Mouse (Mus musculus) heart, embryonic 15.5 days (tissue): ENCODE results near the gene BC005537. TPM values are rescaled to one million over a fixed set of nuclear protein-coding genes. Genes with fewer than 3 reads are reported as not detected.
"Not testable (repeated sequence)": the region's sequence is repeated elsewhere in the genome, so short reads cannot be mapped to it uniquely, and the experiment has no call there.

ENCODE experiments used
- ATAC-seq: fragments of 200-750 bp; cut with Nextera tagmentation; replicated peaks from 2 replicates; pipeline ENCODE4 v1.8.0; 2017; ENCODE audit warnings: low read depth, moderate TSS enrichment; ENCODE audit not compliant: insufficient number of reproducible peaks, insufficient read depth, low FRiP score
- H3K27ac ChIP-seq: fragments of 300-500 bp; sonication (generic); 2 replicates; pipeline ENCODE4 v1.5.1; 2015; ENCODE audit warnings: mild to moderate bottlenecking, inconsistent platforms
- H3K27me3 ChIP-seq: fragments of 300-500 bp; sonication (generic); 2 replicates; pipeline ENCODE4 v1.6.1; 2015; ENCODE audit warnings: inconsistent platforms
- H3K36me3 ChIP-seq: fragments of 300-500 bp; sonication (generic); 2 replicates; pipeline ENCODE4 v1.6.1; 2015; ENCODE audit warnings: mild to moderate bottlenecking, inconsistent platforms
- H3K4me1 ChIP-seq: fragments of 300-500 bp; sonication (generic); replicated peaks from 2 replicates; pipeline ENCODE4 v1.6.1; 2015; ENCODE audit warnings: inconsistent platforms
- H3K4me2 ChIP-seq: fragments of 300-500 bp; sonication (generic); 2 replicates; pipeline ENCODE4 v1.6.1; 2015; ENCODE audit warnings: inconsistent platforms, mild to moderate bottlenecking, moderate library complexity
- H3K4me3 ChIP-seq: fragments of 300-500 bp; sonication (generic); 2 replicates; pipeline ENCODE4 v1.5.1; 2015; ENCODE audit warnings: mild to moderate bottlenecking, inconsistent platforms
- H3K9ac ChIP-seq: fragments of 300-500 bp; sonication (generic); 2 replicates; pipeline ENCODE4 v1.6.1; 2015; ENCODE audit warnings: mild to moderate bottlenecking, inconsistent platforms
- H3K9me3 ChIP-seq: fragments of 300-500 bp; sonication (generic); replicated peaks from 2 replicates; pipeline ENCODE4 v1.6.1; 2016; ENCODE audit warnings: inconsistent platforms
- WGBS: fragments of 180-500 bp; shearing (Covaris S2); methylation state at CpG from one replicate; pipeline ENCODE4 v1.1.7; 2015; ENCODE audit warnings: mixed read lengths; 5-methylcytosine and 5-hydroxymethylcytosine counted together
- polyA plus RNA-seq: library from polyadenylated mRNA; unstranded; fragments of >200 nt; fragmentation: Nextera tagmentation; extraction: Ambion mirVana; gene quantifications from 2 replicates; pipeline ENCODE4 v1.2.1, GENCODE M21; 2015

Gene BC005537
- 11.7 and 11.8 TPM in 2 replicates for polyA plus RNA-seq

DNA sequence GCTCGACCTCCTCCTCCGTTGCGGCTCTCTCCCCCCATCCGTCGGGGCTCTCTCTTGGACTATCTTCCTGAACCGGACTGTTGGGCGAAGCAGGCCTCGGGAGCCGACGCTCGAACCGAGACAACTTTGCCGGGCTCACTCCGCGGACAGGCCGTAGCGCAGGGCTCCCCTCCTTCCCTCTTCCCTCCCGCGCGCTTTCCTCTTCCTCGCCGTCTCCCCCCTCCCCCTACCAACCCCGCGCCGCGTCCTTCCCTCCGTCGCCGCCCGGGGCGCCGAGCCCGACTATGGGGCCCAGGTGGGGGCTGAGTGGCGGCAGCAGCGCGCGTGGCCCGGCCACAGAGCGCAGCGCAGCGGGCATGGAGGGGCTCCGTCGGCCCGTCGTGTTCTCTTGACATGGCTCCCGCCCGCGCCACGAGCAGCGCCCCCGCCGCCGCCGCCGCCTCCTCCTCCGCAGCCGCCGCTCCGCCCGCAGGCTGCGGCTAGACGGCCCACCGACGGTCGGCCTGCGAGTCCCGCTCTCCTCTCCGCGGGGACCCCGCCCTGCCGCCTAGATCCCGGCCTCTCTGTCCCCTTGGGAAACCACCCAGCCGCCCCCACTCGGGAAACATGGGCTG lies at the start of gene BC005537:
TSS of gene BC005537 (plus strand) at position 350 of the 614 bp plus-strand sequence.
- ATAC-seq, result peak; percentile 65
- no peaks in the 10 kb centered on the region for H3K9me3 ChIP-seq
- under 1% methylated on average over 70 of the region's 74 CpGs for WGBS
- H3K36me3 ChIP-seq, result peaks cover 10% of the 10 kb centered on the region; the same call in 1 of the 2 replicates
- peaks cover 22% of the 10 kb centered on the region for H3K4me1 ChIP-seq
- no peaks in the 10 kb centered on the region for H3K27me3 ChIP-seq
- H3K27ac ChIP-seq, result peak within 1 kb of the TSS; percentile 100
- H3K4me2 ChIP-seq, result peak within 1 kb of the TSS; percentile 82
- peak within 1 kb of the TSS; percentile 100 for H3K9ac ChIP-seq
- H3K4me3 ChIP-seq, result peak within 1 kb of the TSS; percentile 98

- Histone ChIP-seq H3K4me3 (no peak overlapping the region), H3K27me3 (no peaks in the 10 kb centered on the region), H3K4me2 (no peak overlapping the region), H3K9me3 (no peaks in the 10 kb centered on the region), H3K36me3 (peaks cover 57% of the 10 kb centered on the region), H3K27ac (no peak overlapping the region), H3K4me1 (peaks cover 12% of the 10 kb centered on the region), H3K9ac (no peak overlapping the region)
- 94% methylated on average over 3 of the region's 3 CpGs for WGBS
- ATAC-seq, result no peak
Measured at GRCm38 (mm10) chr13:24756756-24757155, 44.7 kb upstream of the BC005537 start.

- Histone ChIP-seq H3K27me3 (no peaks in the 10 kb centered on the region), H3K4me1 (peaks cover 19% of the 10 kb centered on the region), H3K36me3 (peaks cover 46% of the 10 kb centered on the region), H3K9me3 (no peaks in the 10 kb centered on the region), H3K27ac (no peak overlapping the region), H3K4me2 (no peak overlapping the region), H3K4me3 (no peak overlapping the region), H3K9ac (no peak overlapping the region)
- 79% methylated on average over 12 of the region's 12 CpGs for WGBS
- ATAC-seq, result no peak
Measured at GRCm38 (mm10) chr13:24757820-24758564, 43.5 kb upstream of the BC005537 start.

DNA sequence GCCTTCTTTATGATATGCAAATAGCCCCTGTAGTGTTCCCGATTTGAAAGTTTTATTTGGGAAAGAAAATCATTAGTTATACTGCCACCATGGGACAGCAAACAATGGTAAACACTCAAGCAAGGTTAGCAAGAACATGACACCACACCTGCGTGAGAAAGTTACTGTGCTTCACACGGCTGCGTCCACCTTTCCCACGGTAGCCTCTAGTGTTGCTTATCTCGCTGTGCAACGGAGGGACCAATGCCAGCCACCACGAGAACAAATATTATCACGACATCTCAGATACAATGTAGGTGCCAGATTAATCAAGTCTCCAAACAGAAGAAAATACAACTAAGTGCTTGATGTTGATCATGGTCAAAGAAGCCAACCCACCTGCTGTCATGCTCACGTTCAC lies 42.0 kb upstream of the BC005537 start:
- no peak overlapping the region for H3K4me3 ChIP-seq
- WGBS, result 87% methylated on average over 10 of the region's 10 CpGs
- H3K27ac ChIP-seq, result no peak overlapping the region
- peaks cover 35% of the 10 kb centered on the region for H3K36me3 ChIP-seq
- no peak overlapping the region for H3K9ac ChIP-seq
- no peak overlapping the region for H3K4me2 ChIP-seq
- no peak for ATAC-seq
- H3K27me3 ChIP-seq, result no peaks in the 10 kb centered on the region
- H3K9me3 ChIP-seq, result no peaks in the 10 kb centered on the region
- H3K4me1 ChIP-seq, result peaks cover 19% of the 10 kb centered on the region

GRCm38 (mm10) chr13:24760351-24760870 lies 41.0 kb upstream of the BC005537 start:
- Histone ChIP-seq H3K4me2 (peak overlapping the region; percentile 76), H3K9me3 (no peaks in the 10 kb centered on the region), H3K4me1 (peaks cover 19% of the 10 kb centered on the region), H3K36me3 (peaks cover 26% of the 10 kb centered on the region), H3K4me3 (peak overlapping the region; percentile 99), H3K9ac (peak overlapping the region; percentile 92), H3K27me3 (no peaks in the 10 kb centered on the region), H3K27ac (peak overlapping the region; percentile 97)
- 45% methylated on average over 5 of the region's 5 CpGs for WGBS
- ATAC-seq, result no peak

GRCm38 (mm10) chr13:24761083-24761402 lies 40.4 kb upstream of the BC005537 start:
- Histone ChIP-seq H3K36me3 (peaks cover 20% of the 10 kb centered on the region), H3K4me2 (peak overlapping the region; percentile 76), H3K27me3 (no peaks in the 10 kb centered on the region), H3K27ac (peak overlapping the region; percentile 97), H3K9me3 (no peaks in the 10 kb centered on the region), H3K4me3 (peak overlapping the region; percentile 99), H3K4me1 (peaks cover 19% of the 10 kb centered on the region), H3K9ac (peak overlapping the region; percentile 92)
- ATAC-seq, result no peak
- WGBS, result 3% methylated on average over 10 of the region's 10 CpGs

DNA sequence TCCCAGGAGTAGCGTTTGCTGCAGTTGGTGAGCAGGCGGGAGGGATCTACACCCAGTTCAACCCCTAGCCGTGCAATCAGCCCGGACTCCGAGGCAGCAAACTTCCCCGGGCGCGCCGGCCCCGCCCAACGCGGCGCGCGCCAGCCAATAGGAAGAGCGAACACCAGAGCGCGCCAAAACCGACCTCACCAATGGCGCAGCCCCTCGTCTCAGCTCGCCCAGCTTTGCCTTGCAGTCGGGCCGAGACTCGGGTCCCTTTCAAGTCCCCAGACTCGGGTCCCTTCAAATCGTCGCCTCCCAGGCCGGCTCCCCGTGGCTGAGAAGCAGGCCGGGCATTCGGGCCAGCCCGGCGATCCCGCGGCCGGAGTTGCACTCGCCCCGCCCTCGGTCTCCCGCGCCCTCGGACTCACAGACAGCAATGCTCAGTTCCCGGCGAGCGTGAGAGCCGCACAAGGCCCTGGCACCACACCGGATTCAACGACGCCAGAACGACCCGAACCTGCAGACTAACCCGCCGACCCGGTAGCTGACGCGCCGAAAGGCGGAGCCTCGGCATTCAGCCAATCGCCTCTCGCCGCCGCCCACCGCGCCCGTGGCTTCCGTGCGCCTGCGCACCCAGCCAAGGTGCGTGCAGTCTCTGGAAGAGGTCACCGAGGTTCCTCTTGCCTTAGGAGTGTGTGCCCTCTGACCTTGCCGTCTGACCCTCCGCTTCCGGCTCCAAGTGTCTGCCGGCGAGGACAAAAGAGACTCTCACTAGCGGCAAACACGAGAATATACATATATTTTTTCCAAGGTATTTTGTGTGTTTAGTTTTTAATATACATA lies 39.8 kb upstream of the BC005537 start, which contains the start of gene Gmnn:
TSS of gene Gmnn (minus strand) at position 521 of the 825 bp plus-strand sequence.
- Histone ChIP-seq H3K9me3 (no peaks in the 10 kb centered on the region), H3K4me2 (peak within 1 kb of the TSS; percentile 76), H3K4me1 (peaks cover 19% of the 10 kb centered on the region), H3K36me3 (peaks cover 14% of the 10 kb centered on the region; the same call in 1 of the 2 replicates), H3K27ac (peak within 1 kb of the TSS; percentile 97), H3K27me3 (no peaks in the 10 kb centered on the region), H3K4me3 (peak within 1 kb of the TSS; percentile 99), H3K9ac (peak within 1 kb of the TSS; percentile 92)
- under 1% methylated on average over 79 of the region's 79 CpGs for WGBS
- ATAC-seq, result peak; percentile 98

DNA sequence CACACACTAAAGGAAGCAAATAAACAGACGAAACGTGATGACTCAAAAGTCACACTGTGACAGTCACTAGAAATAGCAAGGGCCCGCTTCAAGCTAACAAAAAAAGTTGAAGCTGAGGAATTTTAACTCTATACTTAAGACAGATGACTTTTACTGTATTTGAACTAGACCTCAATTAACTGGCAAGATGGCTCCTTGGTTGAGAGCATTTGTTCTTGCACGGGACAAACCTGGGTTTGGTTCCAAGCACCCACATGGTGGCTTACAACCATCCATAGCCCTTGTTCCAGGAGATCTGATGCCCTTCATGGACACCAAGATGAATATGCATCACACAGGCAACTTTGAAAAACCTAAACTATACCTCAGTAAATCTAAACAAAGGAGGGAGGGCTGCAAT lies 39.2 kb upstream of the BC005537 start:
- no peak for ATAC-seq
- Histone ChIP-seq H3K9me3 (no peaks in the 10 kb centered on the region), H3K36me3 (peaks cover 9% of the 10 kb centered on the region; the same call in 1 of the 2 replicates), H3K4me2 (peak overlapping the region; percentile 76), H3K27me3 (no peaks in the 10 kb centered on the region), H3K27ac (peak overlapping the region; percentile 97), H3K9ac (peak overlapping the region; percentile 92; the same call in 1 of the 2 replicates), H3K4me1 (peaks cover 19% of the 10 kb centered on the region), H3K4me3 (peak overlapping the region; percentile 99)
- WGBS, result 27% methylated on average over 4 of the region's 4 CpGs

GRCm38 (mm10) chr13:24767809-24768208 lies 33.6 kb upstream of the BC005537 start:
- not testable (repeated sequence) for ATAC-seq, H3K9me3 ChIP-seq, H3K4me2 ChIP-seq, H3K27me3 ChIP-seq, H3K9ac ChIP-seq, H3K4me3 ChIP-seq, H3K27ac ChIP-seq, H3K36me3 ChIP-seq, H3K4me1 ChIP-seq
- 72% methylated on average over 4 of the region's 4 CpGs for WGBS

GRCm38 (mm10) chr13:24771482-24771881 lies 30.0 kb upstream of the BC005537 start:
- H3K4me1 ChIP-seq, H3K36me3 ChIP-seq, H3K9me3 ChIP-seq, H3K4me3 ChIP-seq, ATAC-seq, H3K27ac ChIP-seq, H3K9ac ChIP-seq, H3K4me2 ChIP-seq, H3K27me3 ChIP-seq: not testable (repeated sequence)
- WGBS, result 91% methylated on average over 10 of the region's 10 CpGs
